Mouse (Mus musculus): Measurements from ENCODE around the gene Tmem178. TPM values are rescaled to one million over a fixed set of nuclear protein-coding genes. Genes with fewer than 3 reads are reported as not detected.
"Not testable (repeated sequence)": the region's sequence is repeated elsewhere in the genome, so short reads cannot be mapped to it uniquely, and the experiment has no call there.

Tmem178 gene
- total and polyA plus RNA-seq, 3 experiments, result not detected

DNA sequence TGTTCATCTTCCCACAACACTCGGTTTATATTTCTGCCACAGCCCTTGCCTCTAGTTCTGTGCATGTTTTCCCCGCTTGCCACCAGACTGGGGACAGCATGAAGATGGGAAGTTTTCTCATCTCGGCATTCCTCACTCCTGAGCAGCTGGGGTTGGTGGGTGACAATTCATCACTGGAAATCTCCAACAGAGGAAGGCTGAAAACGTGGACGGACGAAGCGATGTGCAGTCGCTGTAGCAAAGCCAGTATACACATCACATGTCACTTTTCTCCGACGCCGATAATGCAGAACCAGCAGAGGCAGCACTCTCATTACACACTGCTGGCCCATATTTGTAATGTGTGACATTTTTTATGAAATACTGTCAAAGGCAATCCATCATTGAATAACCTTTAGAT lies 2.6 kb upstream of the Tmem178 start:
- Histone ChIP-seq H3K4me1 (ENCODE audit: insufficient read depth, low read depth, low read length) (no peaks in the 10 kb centered on the region), H3K27me3 (ENCODE audit: insufficient read depth, low read length) (no peaks in the 10 kb centered on the region), H3K36me3 (replicated peaks) (no peaks in the 10 kb centered on the region), H3K4me3 (ENCODE audit: low read depth, low read length) (no peak overlapping the region), H3K9me3 (replicated peaks) (peaks cover 19% of the 10 kb centered on the region; the same call in 1 of the 2 replicates)
- ATAC-seq (ENCODE audit: extremely low read depth, insufficient number of reproducible peaks, low FRiP score, poor library complexity, severe bottlenecking) (no peak), DNase-seq (ENCODE audit: low spot score) (no peak)
- no peak for TF ChIP-seq GATA2 (IDR thresholded peaks at IDR 0.05; ENCODE audit: borderline replicate concordance, low read depth, low read length)
- no peak for TF ChIP-seq POLR2AphosphoS5 (IDR thresholded peaks at IDR 0.05; ENCODE audit: insufficient replicate concordance, low read depth, low read length)
- TF ChIP-seq TAL1 (conservative IDR thresholded peaks at IDR 0.05; ENCODE audit: low read depth, low read length), result no peak
- no peak for TF ChIP-seq CTCF (IDR thresholded peaks at IDR 0.05; ENCODE audit: low read depth, low read length)

DNA sequence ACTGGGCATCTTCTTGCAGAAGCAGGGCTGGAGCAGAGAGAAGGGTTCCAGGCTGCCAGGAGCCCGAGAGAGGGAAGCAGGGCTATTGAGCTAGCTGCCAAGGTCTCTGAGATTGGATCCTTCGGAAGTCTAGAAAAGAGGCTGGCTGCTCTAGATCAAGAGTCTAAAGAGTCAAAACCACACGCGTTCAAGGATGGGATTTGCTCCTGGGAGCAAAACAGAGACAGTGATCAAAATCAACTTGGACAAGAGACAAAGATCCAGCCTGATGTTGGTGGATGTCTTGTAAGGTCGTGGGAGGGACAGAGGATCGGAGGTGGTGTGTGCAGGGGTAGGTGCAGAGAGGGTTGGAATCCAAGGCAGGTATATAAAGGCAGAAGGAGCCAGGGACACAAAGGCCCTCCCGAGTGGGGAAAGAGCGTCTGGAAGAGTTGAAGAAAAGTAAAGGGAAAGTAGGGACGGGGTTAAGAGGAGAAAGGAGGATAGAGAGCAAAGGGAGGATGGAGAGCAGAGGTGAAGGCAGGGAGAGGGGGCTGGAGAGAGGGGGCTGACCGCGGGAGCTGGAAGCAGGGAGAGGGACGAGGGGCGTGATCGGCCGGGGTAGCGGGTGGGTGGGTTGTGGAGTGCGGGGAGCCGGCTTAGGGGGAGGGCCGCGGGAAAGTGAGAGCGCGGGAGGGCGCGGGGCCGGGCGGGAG lies 450 bp upstream of the Tmem178 start:
- Histone ChIP-seq H3K36me3 (replicated peaks) (no peaks in the 10 kb centered on the region), H3K27me3 (ENCODE audit: insufficient read depth, low read length) (no peaks in the 10 kb centered on the region), H3K4me1 (ENCODE audit: insufficient read depth, low read depth, low read length) (no peaks in the 10 kb centered on the region), H3K4me3 (ENCODE audit: low read depth, low read length) (no peak overlapping the region), H3K9me3 (replicated peaks) (peaks cover 19% of the 10 kb centered on the region; the same call in 1 of the 2 replicates)
- ATAC-seq (ENCODE audit: extremely low read depth, insufficient number of reproducible peaks, low FRiP score, poor library complexity, severe bottlenecking) (no peak), DNase-seq (ENCODE audit: low spot score) (no peak)
- no peak for TF ChIP-seq POLR2AphosphoS5 (IDR thresholded peaks at IDR 0.05; ENCODE audit: insufficient replicate concordance, low read depth, low read length)
- TF ChIP-seq GATA2 (IDR thresholded peaks at IDR 0.05; ENCODE audit: borderline replicate concordance, low read depth, low read length), result no peak
- TF ChIP-seq TAL1 (conservative IDR thresholded peaks at IDR 0.05; ENCODE audit: low read depth, low read length), result no peak
- no peak for TF ChIP-seq CTCF (IDR thresholded peaks at IDR 0.05; ENCODE audit: low read depth, low read length)
- no peak for TF ChIP-seq GATA1 (IDR thresholded peaks at IDR 0.05; ENCODE audit: borderline replicate concordance, low read length)

DNA sequence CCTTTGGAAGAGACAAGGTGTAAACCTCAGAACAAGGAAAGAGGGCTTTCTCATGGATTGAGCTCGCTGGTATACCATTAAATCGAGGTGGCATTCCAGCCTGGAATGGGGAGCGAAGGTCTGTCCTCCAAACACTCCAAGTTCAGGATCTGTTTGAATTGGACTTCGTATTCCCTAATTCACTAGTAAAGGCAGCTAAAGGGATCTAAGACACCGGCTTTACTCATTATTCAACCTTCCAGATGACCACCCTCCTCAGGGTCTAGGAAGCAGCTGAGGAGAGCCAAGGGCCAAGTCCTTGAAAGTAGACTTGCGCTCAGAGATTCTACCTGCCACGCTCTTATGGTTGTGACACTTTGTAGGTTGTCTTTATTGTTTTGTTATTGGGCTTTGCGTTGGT lies 1.1 kb downstream of the Tmem178 start:
- not testable (repeated sequence) for H3K27me3 ChIP-seq (ENCODE audit: insufficient read depth, low read length); H3K4me1 ChIP-seq (ENCODE audit: insufficient read depth, low read depth, low read length); DNase-seq (ENCODE audit: low spot score); ATAC-seq (ENCODE audit: extremely low read depth, insufficient number of reproducible peaks, low FRiP score, poor library complexity, severe bottlenecking); H3K36me3 ChIP-seq (replicated peaks); H3K4me3 ChIP-seq (ENCODE audit: low read depth, low read length)
- H3K9me3 ChIP-seq (replicated peaks), result peaks cover 17% of the 10 kb centered on the region; the same call in 1 of the 2 replicates

DNA sequence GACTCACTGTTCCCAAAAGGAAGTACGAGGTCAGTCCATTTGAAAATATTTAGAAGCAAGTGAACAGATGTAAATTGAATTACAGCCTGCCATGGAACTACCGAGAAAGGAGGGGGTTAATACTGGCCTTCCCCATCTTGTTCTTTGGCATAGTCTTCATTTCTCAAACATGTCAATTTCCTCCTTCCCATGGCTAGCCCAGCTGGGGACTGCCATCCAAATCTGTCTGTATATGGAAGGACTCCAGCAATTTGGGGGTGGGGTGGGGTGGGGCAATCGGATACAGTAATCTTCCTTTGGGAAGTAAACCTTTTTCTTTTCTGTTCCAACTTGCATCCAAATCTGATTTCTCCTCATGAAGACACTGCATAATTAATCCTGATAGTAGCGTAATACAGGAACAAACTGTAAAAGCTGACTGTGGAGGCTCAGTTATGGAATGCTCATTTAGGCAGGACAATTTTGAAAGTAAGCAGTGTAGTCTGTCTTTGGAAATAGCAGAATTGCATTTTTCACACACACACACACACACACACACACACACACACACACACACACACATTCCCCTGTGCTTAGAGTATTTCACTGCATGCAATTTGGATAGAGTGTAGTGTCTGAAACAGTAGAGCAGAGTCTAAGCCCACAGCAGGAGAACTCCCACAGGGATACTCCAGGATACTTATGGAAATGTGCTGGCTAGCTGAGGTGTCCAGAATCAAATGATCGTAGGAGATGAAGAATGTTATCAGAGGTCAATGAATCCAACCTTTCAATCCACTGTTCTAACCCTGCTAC lies 1.9 kb downstream of the Tmem178 start:
- Histone ChIP-seq H3K4me1 (ENCODE audit: insufficient read depth, low read depth, low read length) (no peaks in the 10 kb centered on the region), H3K9me3 (replicated peaks) (peaks cover 17% of the 10 kb centered on the region; the same call in 1 of the 2 replicates), H3K36me3 (replicated peaks) (no peaks in the 10 kb centered on the region), H3K4me3 (ENCODE audit: low read depth, low read length) (no peak overlapping the region), H3K27me3 (ENCODE audit: insufficient read depth, low read length) (no peaks in the 10 kb centered on the region)
- no peak for ATAC-seq (ENCODE audit: extremely low read depth, insufficient number of reproducible peaks, low FRiP score, poor library complexity, severe bottlenecking)
- no peak for DNase-seq (ENCODE audit: low spot score)
- TF ChIP-seq GATA2 (IDR thresholded peaks at IDR 0.05; ENCODE audit: borderline replicate concordance, low read depth, low read length), result no peak
- no peak for TF ChIP-seq POLR2AphosphoS5 (IDR thresholded peaks at IDR 0.05; ENCODE audit: insufficient replicate concordance, low read depth, low read length)
- no peak for TF ChIP-seq TAL1 (conservative IDR thresholded peaks at IDR 0.05; ENCODE audit: low read depth, low read length)
- no peak for TF ChIP-seq GATA1 (IDR thresholded peaks at IDR 0.05; ENCODE audit: borderline replicate concordance, low read length)
- no peak for TF ChIP-seq CTCF (IDR thresholded peaks at IDR 0.05; ENCODE audit: low read depth, low read length)

DNA sequence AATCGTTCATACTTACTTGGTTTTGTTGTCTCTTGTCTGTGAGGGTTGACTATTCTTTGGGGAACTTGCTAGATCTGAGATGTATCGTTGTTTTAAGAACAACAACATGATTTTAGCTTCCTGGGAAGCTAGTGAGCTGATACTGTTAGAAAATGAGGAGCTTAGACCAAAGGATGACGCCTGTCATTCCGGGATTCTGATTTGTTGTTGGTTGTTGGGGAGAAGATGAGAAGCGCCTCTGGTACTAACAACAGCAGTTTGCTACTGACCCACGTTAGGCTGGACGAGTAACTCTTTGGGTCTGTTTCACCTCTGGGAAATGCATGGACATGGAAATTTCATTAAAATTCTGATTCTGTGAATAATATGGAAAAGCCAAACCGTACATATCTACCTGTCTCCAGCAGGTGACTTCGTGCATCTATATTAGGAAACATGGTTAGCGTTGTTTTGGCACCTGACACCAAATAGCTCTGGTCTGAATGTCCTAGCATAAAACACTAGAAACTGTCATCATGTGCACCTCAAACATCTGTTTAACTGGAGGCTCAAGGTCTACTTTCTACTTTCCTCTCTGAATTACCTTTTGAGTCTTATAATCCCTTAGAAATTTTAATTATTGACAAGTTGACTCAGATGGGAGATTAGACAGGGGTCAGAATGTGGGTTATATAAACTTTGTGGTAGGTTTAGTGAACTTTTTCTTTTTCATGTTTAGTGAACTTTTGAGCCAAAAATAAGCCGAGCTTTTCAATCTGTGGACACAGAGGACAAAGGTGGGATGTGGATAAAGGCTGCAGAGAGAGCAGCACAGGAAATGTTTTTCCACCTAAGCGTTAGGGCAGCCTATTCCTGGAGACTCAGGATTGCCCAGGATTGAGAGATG lies 2.9 kb downstream of the Tmem178 start:
- Histone ChIP-seq H3K4me3 (ENCODE audit: low read depth, low read length) (no peak overlapping the region), H3K9me3 (replicated peaks) (peaks cover 17% of the 10 kb centered on the region; the same call in 1 of the 2 replicates), H3K27me3 (ENCODE audit: insufficient read depth, low read length) (no peaks in the 10 kb centered on the region), H3K36me3 (replicated peaks) (no peaks in the 10 kb centered on the region), H3K4me1 (ENCODE audit: insufficient read depth, low read depth, low read length) (no peaks in the 10 kb centered on the region)
- ATAC-seq (ENCODE audit: extremely low read depth, insufficient number of reproducible peaks, low FRiP score, poor library complexity, severe bottlenecking) (no peak), DNase-seq (ENCODE audit: low spot score) (no peak)
- TF ChIP-seq GATA1 (IDR thresholded peaks at IDR 0.05; ENCODE audit: borderline replicate concordance, low read length) (no peak), POLR2AphosphoS5 (IDR thresholded peaks at IDR 0.05; ENCODE audit: insufficient replicate concordance, low read depth, low read length) (no peak), CTCF (IDR thresholded peaks at IDR 0.05; ENCODE audit: low read depth, low read length) (no peak), GATA2 (IDR thresholded peaks at IDR 0.05; ENCODE audit: borderline replicate concordance, low read depth, low read length) (no peak), TAL1 (conservative IDR thresholded peaks at IDR 0.05; ENCODE audit: low read depth, low read length) (no peak)

DNA sequence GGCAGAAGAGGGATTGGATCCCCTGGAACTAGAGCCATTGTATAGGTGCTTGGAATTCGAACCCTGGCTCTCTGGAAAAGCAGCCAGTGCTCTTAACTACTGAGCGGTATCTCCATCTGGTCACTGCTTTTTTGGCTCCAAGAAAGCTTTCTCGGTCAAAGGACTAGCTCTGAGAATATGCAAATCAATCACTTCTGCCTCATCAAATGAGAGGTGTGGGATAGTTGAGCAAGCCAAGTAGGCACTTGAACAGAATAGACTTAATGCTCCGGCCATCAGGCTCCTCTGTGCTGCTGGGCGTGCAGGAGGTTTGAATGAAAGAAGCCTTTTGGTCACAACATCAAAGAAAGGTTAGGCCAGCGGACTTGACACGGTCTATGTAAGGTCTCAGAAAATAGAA lies 5.0 kb downstream of the Tmem178 start:
- DNase-seq (ENCODE audit: low spot score), result no peak
- no peak for TF ChIP-seq CTCF (IDR thresholded peaks at IDR 0.05; ENCODE audit: low read depth, low read length)
- TF ChIP-seq POLR2AphosphoS5 (IDR thresholded peaks at IDR 0.05; ENCODE audit: insufficient replicate concordance, low read depth, low read length), result no peak
- TF ChIP-seq GATA2 (IDR thresholded peaks at IDR 0.05; ENCODE audit: borderline replicate concordance, low read depth, low read length), result no peak
- no peak for TF ChIP-seq GATA1 (IDR thresholded peaks at IDR 0.05; ENCODE audit: borderline replicate concordance, low read length)
- TF ChIP-seq TAL1 (conservative IDR thresholded peaks at IDR 0.05; ENCODE audit: low read depth, low read length), result no peak
- Histone ChIP-seq H3K4me3 (ENCODE audit: low read depth, low read length) (no peak overlapping the region), H3K9me3 (replicated peaks) (0 out of 2 replicates have a peak, but pooled peaks cover 5% of the 10 kb centered on the region), H3K36me3 (replicated peaks) (no peaks in the 10 kb centered on the region), H3K4me1 (ENCODE audit: insufficient read depth, low read depth, low read length) (no peaks in the 10 kb centered on the region), H3K27me3 (ENCODE audit: insufficient read depth, low read length) (no peaks in the 10 kb centered on the region)
- no peak for ATAC-seq (ENCODE audit: extremely low read depth, insufficient number of reproducible peaks, low FRiP score, poor library complexity, severe bottlenecking)
